Mouse (Mus musculus): ENCODE data around the gene Rrp1. TPM values are rescaled to one million over a fixed set of nuclear protein-coding genes. Genes with fewer than 3 reads are reported as not detected.

Gene Rrp1
- polyA plus RNA-seq, 1 experiment from 2014 or later: 265 TPM

DNA sequence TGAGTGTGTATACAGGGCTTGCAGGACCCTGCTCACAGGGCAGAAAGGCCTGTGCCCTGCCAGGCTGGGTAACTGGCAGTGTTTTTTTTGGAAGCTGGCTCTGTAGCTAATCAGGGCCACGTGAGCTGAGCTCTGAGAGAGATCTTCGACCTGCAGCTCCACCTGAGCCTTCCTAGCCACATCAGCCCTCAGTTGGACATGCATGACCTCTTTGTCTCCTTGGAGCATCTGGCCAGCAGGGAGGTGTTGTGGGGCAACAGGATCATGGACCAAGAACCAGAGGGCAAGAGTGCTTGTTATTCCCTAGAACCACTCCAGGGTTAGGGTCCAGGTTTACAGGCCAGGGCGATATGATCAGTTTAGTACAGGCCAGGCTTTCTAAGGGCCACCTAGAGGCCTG is 34.6 kb upstream of the Rrp1 start:
- no peak overlapping the region for H3K4me3 ChIP-seq (ENCODE audit: low read length)
- no peaks in the 10 kb centered on the region for H3K4me1 ChIP-seq (ENCODE audit: control insufficient read depth, insufficient read depth, low read length)
- no peak for ATAC-seq (ENCODE audit: low FRiP score, low TSS enrichment)
- 81% methylated on average over 3 of the region's 3 CpGs for WGBS
- H3K9me3 ChIP-seq (ENCODE audit: control insufficient read depth, low read length): no peaks in the 10 kb centered on the region
- H3K27me3 ChIP-seq (ENCODE audit: control insufficient read depth, insufficient read depth, low read length): no peaks in the 10 kb centered on the region
- no peak overlapping the region for H3K9ac ChIP-seq (ENCODE audit: low read depth, low read length)
- peaks cover 21% of the 10 kb centered on the region; the same call in 1 of the 2 replicates for H3K36me3 ChIP-seq (ENCODE audit: control insufficient read depth, insufficient read depth, low read length)
- no peak overlapping the region for H3K4me2 ChIP-seq (replicated peaks; ENCODE audit: low read depth, low read length)
- no peak overlapping the region for H3K27ac ChIP-seq (ENCODE audit: low read depth, low read length)

DNA sequence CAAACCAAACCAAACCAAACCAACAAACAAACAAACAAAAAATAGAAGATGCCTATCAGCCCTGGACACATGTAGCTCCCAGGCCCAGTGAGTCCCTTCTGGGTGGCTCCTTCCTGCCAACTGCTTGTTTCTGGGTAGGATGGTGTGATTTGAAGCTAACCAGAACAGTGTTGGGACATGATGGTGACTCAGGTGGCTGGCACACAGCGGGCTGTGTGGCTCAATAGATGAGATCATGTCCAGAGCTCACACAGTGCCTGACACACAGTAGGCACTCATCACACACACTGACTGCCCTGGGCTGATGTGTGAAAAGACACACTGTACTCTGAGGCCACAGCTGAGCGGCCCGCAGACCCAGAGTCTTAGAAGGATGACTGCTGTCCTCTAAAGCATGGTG is 33.4 kb upstream of the Rrp1 start:
- Histone ChIP-seq H3K4me2 (replicated peaks; ENCODE audit: low read depth, low read length) (no peak overlapping the region), H3K4me3 (ENCODE audit: low read length) (no peak overlapping the region), H3K4me1 (ENCODE audit: control insufficient read depth, insufficient read depth, low read length) (no peaks in the 10 kb centered on the region), H3K9me3 (ENCODE audit: control insufficient read depth, low read length) (no peaks in the 10 kb centered on the region), H3K36me3 (ENCODE audit: control insufficient read depth, insufficient read depth, low read length) (peaks cover 21% of the 10 kb centered on the region; the same call in 1 of the 2 replicates), H3K27ac (ENCODE audit: low read depth, low read length) (no peak overlapping the region), H3K27me3 (ENCODE audit: control insufficient read depth, insufficient read depth, low read length) (no peaks in the 10 kb centered on the region), H3K9ac (ENCODE audit: low read depth, low read length) (no peak overlapping the region)
- WGBS: 97% methylated on average over 3 of the region's 3 CpGs
- ATAC-seq (ENCODE audit: low FRiP score, low TSS enrichment): no peak

DNA sequence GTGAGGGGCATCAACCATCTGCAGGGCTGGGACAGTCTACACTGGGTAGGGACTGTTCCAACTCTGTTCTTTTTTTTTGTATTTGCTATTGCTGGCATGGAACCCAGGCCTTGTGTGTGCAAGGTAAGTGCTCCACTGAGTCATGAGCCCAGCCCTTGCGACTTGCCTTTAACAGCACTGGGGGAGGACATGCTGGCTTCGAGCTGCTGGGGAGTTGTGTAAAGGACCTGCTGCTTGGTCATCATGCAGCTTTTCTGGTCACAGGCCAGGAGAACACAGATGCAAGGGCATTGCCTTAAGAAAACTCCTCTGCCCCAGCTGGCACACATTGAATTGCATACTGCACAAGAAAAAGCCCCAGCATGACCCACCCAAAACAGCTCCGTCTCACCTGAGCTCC is 29.4 kb upstream of the Rrp1 start:
- Histone ChIP-seq H3K9ac (ENCODE audit: low read depth, low read length) (no peak overlapping the region), H3K27ac (ENCODE audit: low read depth, low read length) (no peak overlapping the region), H3K4me3 (ENCODE audit: low read length) (no peak overlapping the region), H3K27me3 (ENCODE audit: control insufficient read depth, insufficient read depth, low read length) (no peaks in the 10 kb centered on the region), H3K9me3 (ENCODE audit: control insufficient read depth, low read length) (no peaks in the 10 kb centered on the region), H3K4me2 (replicated peaks; ENCODE audit: low read depth, low read length) (no peak overlapping the region), H3K4me1 (ENCODE audit: control insufficient read depth, insufficient read depth, low read length) (no peaks in the 10 kb centered on the region), H3K36me3 (ENCODE audit: control insufficient read depth, insufficient read depth, low read length) (peaks cover 9% of the 10 kb centered on the region; the same call in 1 of the 2 replicates)
- ATAC-seq (ENCODE audit: low FRiP score, low TSS enrichment): no peak
- 94% methylated on average over 3 of the region's 3 CpGs for WGBS

DNA sequence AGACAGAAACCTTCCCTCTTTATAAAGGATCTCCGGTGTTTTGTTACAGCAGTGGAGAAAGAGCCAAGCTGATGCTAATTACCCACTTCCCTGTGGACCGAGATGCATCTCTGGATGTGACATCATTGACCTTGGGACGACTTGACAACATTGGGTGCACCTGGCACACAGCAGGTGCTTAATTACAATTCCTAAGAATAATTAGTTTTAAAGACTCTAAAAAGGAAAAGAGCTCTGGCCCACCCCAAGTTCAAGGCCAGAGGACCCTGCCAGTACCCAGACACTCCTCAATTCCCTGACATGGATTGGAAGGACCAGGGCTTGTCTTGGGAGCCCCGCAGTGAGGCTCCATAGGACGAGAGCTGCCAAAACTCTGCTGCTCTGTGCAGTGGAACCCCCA is 28.8 kb upstream of the Rrp1 start:
- Histone ChIP-seq H3K27me3 (ENCODE audit: control insufficient read depth, insufficient read depth, low read length) (no peaks in the 10 kb centered on the region), H3K4me1 (ENCODE audit: control insufficient read depth, insufficient read depth, low read length) (no peaks in the 10 kb centered on the region), H3K4me3 (ENCODE audit: low read length) (no peak overlapping the region), H3K27ac (ENCODE audit: low read depth, low read length) (no peak overlapping the region), H3K4me2 (replicated peaks; ENCODE audit: low read depth, low read length) (no peak overlapping the region), H3K9me3 (ENCODE audit: control insufficient read depth, low read length) (no peaks in the 10 kb centered on the region), H3K9ac (ENCODE audit: low read depth, low read length) (no peak overlapping the region), H3K36me3 (ENCODE audit: control insufficient read depth, insufficient read depth, low read length) (peaks cover 6% of the 10 kb centered on the region; the same call in 1 of the 2 replicates)
- 84% methylated on average over 5 of the region's 5 CpGs for WGBS
- no peak for ATAC-seq (ENCODE audit: low FRiP score, low TSS enrichment)

DNA sequence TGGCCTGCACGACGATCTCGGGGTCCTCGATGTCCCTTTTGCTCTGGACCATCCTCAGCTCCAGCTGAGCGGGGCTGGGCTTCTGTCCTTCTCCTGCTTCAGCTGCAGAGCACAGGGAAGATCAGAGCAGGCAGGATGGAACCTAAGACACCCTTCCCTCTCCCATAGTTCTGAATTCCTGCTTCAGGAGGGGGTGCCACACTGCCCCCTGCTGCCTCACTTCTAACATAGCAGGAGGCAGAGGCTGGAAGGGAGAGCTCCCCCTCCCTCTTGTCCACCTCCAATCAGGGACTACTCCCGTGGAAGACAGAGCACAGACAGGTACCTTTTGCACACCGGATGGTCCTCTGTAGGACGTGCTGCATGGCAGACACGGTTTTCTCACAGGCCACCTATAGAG is 28.0 kb upstream of the Rrp1 start:
- Histone ChIP-seq H3K36me3 (ENCODE audit: control insufficient read depth, insufficient read depth, low read length) (peaks cover 6% of the 10 kb centered on the region; the same call in 1 of the 2 replicates), H3K4me2 (replicated peaks; ENCODE audit: low read depth, low read length) (no peak overlapping the region), H3K9ac (ENCODE audit: low read depth, low read length) (no peak overlapping the region), H3K27me3 (ENCODE audit: control insufficient read depth, insufficient read depth, low read length) (no peaks in the 10 kb centered on the region), H3K27ac (ENCODE audit: low read depth, low read length) (no peak overlapping the region), H3K4me3 (ENCODE audit: low read length) (no peak overlapping the region), H3K9me3 (ENCODE audit: control insufficient read depth, low read length) (no peaks in the 10 kb centered on the region), H3K4me1 (ENCODE audit: control insufficient read depth, insufficient read depth, low read length) (no peaks in the 10 kb centered on the region)
- WGBS: 76% methylated on average over 9 of the region's 9 CpGs
- ATAC-seq (ENCODE audit: low FRiP score, low TSS enrichment): no peak

DNA sequence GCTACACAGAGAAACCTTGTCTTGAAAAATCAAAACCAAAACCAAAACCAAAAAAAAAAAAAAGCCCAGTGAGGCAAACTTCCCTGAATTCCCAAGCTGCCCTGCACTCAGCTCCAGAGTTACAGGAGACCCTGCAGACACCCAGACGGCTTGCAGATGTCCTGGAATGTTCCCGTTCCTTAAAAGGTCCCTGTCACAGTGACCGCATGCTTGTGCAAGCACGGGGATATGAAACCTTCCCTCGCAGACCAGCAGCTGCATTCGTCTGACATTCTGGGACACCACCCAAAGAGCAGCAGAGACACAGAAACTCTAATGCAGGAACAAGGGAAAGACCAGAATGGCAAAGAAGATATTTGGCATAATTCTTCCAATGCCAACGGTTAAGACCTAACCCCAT is 27.1 kb upstream of the Rrp1 start:
- ATAC-seq (ENCODE audit: low FRiP score, low TSS enrichment): no peak
- Histone ChIP-seq H3K36me3 (ENCODE audit: control insufficient read depth, insufficient read depth, low read length) (peaks cover 3% of the 10 kb centered on the region; the same call in 1 of the 2 replicates), H3K27me3 (ENCODE audit: control insufficient read depth, insufficient read depth, low read length) (no peaks in the 10 kb centered on the region), H3K27ac (ENCODE audit: low read depth, low read length) (no peak overlapping the region), H3K4me3 (ENCODE audit: low read length) (no peak overlapping the region), H3K4me1 (ENCODE audit: control insufficient read depth, insufficient read depth, low read length) (no peaks in the 10 kb centered on the region), H3K9ac (ENCODE audit: low read depth, low read length) (no peak overlapping the region), H3K9me3 (ENCODE audit: control insufficient read depth, low read length) (no peaks in the 10 kb centered on the region), H3K4me2 (replicated peaks; ENCODE audit: low read depth, low read length) (no peak overlapping the region)
- WGBS: 86% methylated on average over 7 of the region's 7 CpGs

DNA sequence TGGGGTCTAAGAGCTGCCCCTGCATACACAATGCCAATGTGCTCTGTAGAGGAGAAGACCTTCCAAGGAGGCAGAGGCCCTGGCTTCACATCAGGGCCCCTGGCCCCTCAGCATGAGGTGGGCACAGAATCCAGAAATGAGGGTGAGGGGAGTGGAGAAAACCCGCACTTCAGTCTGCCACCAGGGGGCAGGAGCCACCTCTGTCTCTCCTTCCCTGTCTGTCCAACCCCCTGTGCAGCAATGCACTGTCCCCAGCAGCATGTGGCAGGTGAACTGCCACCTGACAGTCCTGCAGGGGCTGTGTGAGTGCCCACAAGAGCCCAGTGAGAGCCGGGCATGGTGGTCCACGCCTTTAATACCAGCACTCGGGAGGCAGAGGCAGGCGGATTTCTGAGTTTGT is 26.7 kb upstream of the Rrp1 start:
- no peak for ATAC-seq (ENCODE audit: low FRiP score, low TSS enrichment)
- H3K9me3 ChIP-seq (ENCODE audit: control insufficient read depth, low read length): no peaks in the 10 kb centered on the region
- no peak overlapping the region for H3K4me2 ChIP-seq (replicated peaks; ENCODE audit: low read depth, low read length)
- peaks cover 3% of the 10 kb centered on the region; the same call in 1 of the 2 replicates for H3K36me3 ChIP-seq (ENCODE audit: control insufficient read depth, insufficient read depth, low read length)
- no peaks in the 10 kb centered on the region for H3K4me1 ChIP-seq (ENCODE audit: control insufficient read depth, insufficient read depth, low read length)
- WGBS: 67% methylated on average over 5 of the region's 5 CpGs
- no peak overlapping the region for H3K27ac ChIP-seq (ENCODE audit: low read depth, low read length)
- H3K9ac ChIP-seq (ENCODE audit: low read depth, low read length): no peak overlapping the region
- H3K4me3 ChIP-seq (ENCODE audit: low read length): no peak overlapping the region
- no peaks in the 10 kb centered on the region for H3K27me3 ChIP-seq (ENCODE audit: control insufficient read depth, insufficient read depth, low read length)

DNA sequence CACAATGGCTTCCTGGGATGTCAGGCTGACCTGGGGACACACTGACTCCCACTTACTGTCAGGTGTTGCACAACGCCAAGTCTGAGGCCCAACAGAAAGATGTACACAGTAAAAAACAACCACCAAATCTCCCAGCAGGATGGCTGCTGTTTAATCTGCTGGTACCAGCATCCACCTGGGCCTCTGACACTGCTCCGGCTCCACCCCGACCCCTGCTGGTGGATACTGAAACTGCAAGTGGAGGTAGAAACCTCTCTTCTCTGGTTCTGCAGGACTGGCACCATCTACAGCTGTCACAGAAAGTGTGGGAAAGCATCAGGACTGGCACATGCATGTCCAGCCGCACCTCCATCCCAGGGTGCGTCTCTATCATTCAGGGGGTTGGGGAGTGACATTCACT is 25.3 kb upstream of the Rrp1 start:
- WGBS: 8% methylated on average over 5 of the region's 5 CpGs

DNA sequence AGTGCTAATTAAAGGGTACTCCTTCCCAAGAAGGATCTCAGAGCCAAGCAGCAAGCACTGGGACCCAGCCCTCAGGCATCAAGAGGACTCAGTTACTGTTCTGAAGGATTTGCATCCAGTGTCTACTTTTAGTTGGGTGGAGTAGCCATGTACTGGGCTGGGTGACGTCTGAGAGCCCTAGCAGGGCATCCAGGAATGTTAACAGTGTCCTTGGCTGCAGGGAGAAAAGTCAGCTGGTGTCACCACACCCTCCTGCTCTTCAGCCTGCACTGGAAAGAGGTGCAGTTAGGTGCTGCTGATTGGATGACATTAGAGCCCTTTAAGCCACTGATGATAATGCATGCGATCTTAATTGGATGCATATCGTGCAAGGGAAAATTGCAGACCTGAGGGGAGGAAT is 20.0 kb upstream of the Rrp1 start:
- no peaks in the 10 kb centered on the region for H3K4me1 ChIP-seq (ENCODE audit: control insufficient read depth, insufficient read depth, low read length)
- H3K4me2 ChIP-seq (replicated peaks; ENCODE audit: low read depth, low read length): no peak overlapping the region
- no peak for ATAC-seq (ENCODE audit: low FRiP score, low TSS enrichment)

More for the DNA sequence above, 25.3 kb upstream of the Rrp1 start:
- H3K27me3 ChIP-seq (ENCODE audit: control insufficient read depth, insufficient read depth, low read length): no peaks in the 10 kb centered on the region
- peaks cover 3% of the 10 kb centered on the region; the same call in 1 of the 2 replicates for H3K36me3 ChIP-seq (ENCODE audit: control insufficient read depth, insufficient read depth, low read length)
- no peak overlapping the region for H3K27ac ChIP-seq (ENCODE audit: low read depth, low read length)
- H3K4me1 ChIP-seq (ENCODE audit: control insufficient read depth, insufficient read depth, low read length): no peaks in the 10 kb centered on the region
- no peak overlapping the region for H3K4me3 ChIP-seq (ENCODE audit: low read length)
- no peak overlapping the region for H3K9ac ChIP-seq (ENCODE audit: low read depth, low read length)
- no peak overlapping the region for H3K4me2 ChIP-seq (replicated peaks; ENCODE audit: low read depth, low read length)
- no peaks in the 10 kb centered on the region for H3K9me3 ChIP-seq (ENCODE audit: control insufficient read depth, low read length)
- ATAC-seq (ENCODE audit: low FRiP score, low TSS enrichment): peak; percentile 11; the same call in 1 of the 2 replicates

More for the DNA sequence above, 20.0 kb upstream of the Rrp1 start:
- H3K9me3 ChIP-seq (ENCODE audit: control insufficient read depth, low read length): no peaks in the 10 kb centered on the region
- no peak overlapping the region for H3K9ac ChIP-seq (ENCODE audit: low read depth, low read length)
- H3K4me3 ChIP-seq (ENCODE audit: low read length): no peak overlapping the region
- WGBS: 64% methylated on average over 3 of the region's 3 CpGs
- no peaks in the 10 kb centered on the region for H3K27me3 ChIP-seq (ENCODE audit: control insufficient read depth, insufficient read depth, low read length)
- peaks cover 8% of the 10 kb centered on the region for H3K36me3 ChIP-seq (ENCODE audit: control insufficient read depth, insufficient read depth, low read length)
- H3K27ac ChIP-seq (ENCODE audit: low read depth, low read length): no peak overlapping the region
